Mouse (Mus musculus): Measurements from ENCODE around the gene 4930535I16Rik. TPM values are rescaled to one million over a fixed set of nuclear protein-coding genes. Genes with fewer than 3 reads are reported as not detected.

Gene 4930535I16Rik
- polyA plus RNA-seq (2014; fragmentation: Nextera tagmentation; extraction: Ambion mirVana) = not detected in 2 replicates

DNA sequence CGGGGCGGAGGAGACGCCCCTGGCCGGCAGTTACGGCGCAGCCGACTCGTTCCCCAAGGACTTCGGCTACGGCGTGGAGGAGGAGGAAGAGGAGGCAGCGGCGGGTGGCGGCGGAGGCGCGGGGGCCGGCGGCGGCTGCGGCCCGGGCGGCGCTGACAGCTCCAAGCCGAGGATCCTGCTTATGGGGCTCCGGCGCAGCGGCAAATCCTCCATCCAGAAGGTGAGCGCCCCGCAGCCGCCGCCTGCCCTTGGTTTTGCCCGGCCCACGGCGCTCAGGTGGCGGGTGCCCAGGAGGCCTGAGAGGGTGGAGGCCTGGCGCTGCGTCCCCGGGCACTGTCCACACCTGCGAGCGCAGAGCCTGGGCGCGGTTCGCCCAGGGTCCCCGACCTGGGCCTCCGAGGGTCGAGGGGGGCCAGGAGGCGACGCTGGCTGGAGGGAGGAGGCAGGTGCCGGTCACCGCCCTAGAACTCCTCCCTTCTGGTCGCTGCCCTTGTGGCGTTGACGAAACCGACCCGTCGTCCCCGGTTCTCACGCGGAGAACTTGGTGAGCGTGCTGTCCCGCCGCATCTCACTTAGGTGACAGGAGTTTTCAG lies at the start of gene 4930535I16Rik:
Gene 4930535I16Rik (minus strand): TSS at position 475 of the 593 bp plus-strand sequence.
- Histone ChIP-seq H3K27me3 (ENCODE audit: insufficient read depth, low read length) (no peaks in the 10 kb centered on the region), H3K9ac (peak within 1 kb of the TSS; percentile 90), H3K4me3 (ENCODE audit: low read depth, low read length) (peak within 1 kb of the TSS; percentile 98), H3K27ac (ENCODE audit: low read depth) (peak within 1 kb of the TSS; percentile 80), H3K4me1 (ENCODE audit: insufficient read depth) (peaks cover 7% of the 10 kb centered on the region; the same call in 1 of the 2 replicates), H3K9me3 (ENCODE audit: low read depth, low read length) (no peaks in the 10 kb centered on the region), H3K36me3 (ENCODE audit: insufficient read depth) (peaks cover 27% of the 10 kb centered on the region), H3K4me2 (peak within 1 kb of the TSS; percentile 86)
- TF ChIP-seq CTCF (IDR thresholded peaks at IDR 0.05; ENCODE audit: low read depth) = no peak
- WGBS = under 1% methylated on average over 50 of the region's 63 CpGs
- peak; percentile 36 for DNase-seq
- ATAC-seq (ENCODE audit: insufficient read depth) = peak; percentile 62

- no peaks in the 10 kb centered on the region for H3K4me1 ChIP-seq (ENCODE audit: insufficient read depth)
- no peak overlapping the region for H3K4me3 ChIP-seq (ENCODE audit: low read depth, low read length)
- H3K9me3 ChIP-seq (ENCODE audit: low read depth, low read length) = no peaks in the 10 kb centered on the region
- no peak for DNase-seq
- ATAC-seq (ENCODE audit: insufficient read depth) = no peak
- no peak overlapping the region for H3K9ac ChIP-seq
- WGBS = 56% methylated on average over 9 of the region's 9 CpGs
- H3K27me3 ChIP-seq (ENCODE audit: insufficient read depth, low read length) = no peaks in the 10 kb centered on the region
- TF ChIP-seq CTCF (IDR thresholded peaks at IDR 0.05; ENCODE audit: low read depth) = no peak
- no peaks in the 10 kb centered on the region for H3K36me3 ChIP-seq (ENCODE audit: insufficient read depth)
- H3K27ac ChIP-seq (ENCODE audit: low read depth) = no peak overlapping the region
- no peak overlapping the region for H3K4me2 ChIP-seq
Measured at GRCm38 (mm10) chr4:123962721-123963120, 44.9 kb upstream of the 4930535I16Rik start.

- no peak overlapping the region for H3K4me2 ChIP-seq
- WGBS = 36% methylated on average over 4 of the region's 4 CpGs
- H3K4me3 ChIP-seq (ENCODE audit: low read depth, low read length) = no peak overlapping the region
- peaks cover 8% of the 10 kb centered on the region for H3K27me3 ChIP-seq (ENCODE audit: insufficient read depth, low read length)
- no peak for ATAC-seq (ENCODE audit: insufficient read depth)
- no peak overlapping the region for H3K9ac ChIP-seq
- no peaks in the 10 kb centered on the region for H3K36me3 ChIP-seq (ENCODE audit: insufficient read depth)
- H3K4me1 ChIP-seq (ENCODE audit: insufficient read depth) = no peaks in the 10 kb centered on the region
- no peaks in the 10 kb centered on the region for H3K9me3 ChIP-seq (ENCODE audit: low read depth, low read length)
- no peak overlapping the region for H3K27ac ChIP-seq (ENCODE audit: low read depth)
- DNase-seq = peak; percentile 46
- no peak for TF ChIP-seq CTCF (IDR thresholded peaks at IDR 0.05; ENCODE audit: low read depth)
Measured at GRCm38 (mm10) chr4:123960955-123961354, 43.1 kb upstream of the 4930535I16Rik start.

- H3K4me2 ChIP-seq = no peak overlapping the region
- no peaks in the 10 kb centered on the region for H3K4me1 ChIP-seq (ENCODE audit: insufficient read depth)
- 62% methylated on average over 4 of the region's 4 CpGs for WGBS
- H3K27me3 ChIP-seq (ENCODE audit: insufficient read depth, low read length) = peaks cover 11% of the 10 kb centered on the region
- no peak for TF ChIP-seq CTCF (IDR thresholded peaks at IDR 0.05; ENCODE audit: low read depth)
- H3K36me3 ChIP-seq (ENCODE audit: insufficient read depth) = no peaks in the 10 kb centered on the region
- ATAC-seq (ENCODE audit: insufficient read depth) (no peak), DNase-seq (no peak)
- no peaks in the 10 kb centered on the region for H3K9me3 ChIP-seq (ENCODE audit: low read depth, low read length)
- no peak overlapping the region for H3K4me3 ChIP-seq (ENCODE audit: low read depth, low read length)
- H3K27ac ChIP-seq (ENCODE audit: low read depth) = no peak overlapping the region
- no peak overlapping the region for H3K9ac ChIP-seq
Measured at GRCm38 (mm10) chr4:123957891-123958290, 40.1 kb upstream of the 4930535I16Rik start.

DNA sequence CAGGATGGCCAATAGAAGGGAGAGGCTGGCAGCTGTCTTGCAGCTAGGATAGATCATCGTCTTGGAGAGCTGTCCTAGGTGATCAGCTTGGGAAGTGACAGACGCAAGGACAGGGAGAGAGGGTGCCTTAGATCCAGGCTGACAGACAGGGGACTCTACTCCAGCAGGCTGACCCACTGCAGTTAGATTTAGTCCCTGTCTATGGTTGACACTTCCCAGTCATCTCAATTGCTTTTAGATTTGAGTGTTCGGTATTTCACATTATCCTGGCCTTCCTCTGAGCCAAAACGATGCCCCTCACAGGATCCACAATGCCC lies 39.6 kb upstream of the 4930535I16Rik start:
- no peaks in the 10 kb centered on the region for H3K36me3 ChIP-seq (ENCODE audit: insufficient read depth)
- H3K4me3 ChIP-seq (ENCODE audit: low read depth, low read length) = no peak overlapping the region
- 60% methylated on average over 4 of the region's 4 CpGs for WGBS
- H3K9ac ChIP-seq = no peak overlapping the region
- no peak for DNase-seq
- peak overlapping the region; percentile 49 for H3K4me2 ChIP-seq
- H3K4me1 ChIP-seq (ENCODE audit: insufficient read depth) = no peaks in the 10 kb centered on the region
- no peaks in the 10 kb centered on the region for H3K9me3 ChIP-seq (ENCODE audit: low read depth, low read length)
- H3K27me3 ChIP-seq (ENCODE audit: insufficient read depth, low read length) = peaks cover 11% of the 10 kb centered on the region
- TF ChIP-seq CTCF (IDR thresholded peaks at IDR 0.05; ENCODE audit: low read depth) = no peak
- H3K27ac ChIP-seq (ENCODE audit: low read depth) = no peak overlapping the region
- ATAC-seq (ENCODE audit: insufficient read depth) = no peak; the same call in 1 of the 2 replicates

- peak overlapping the region; percentile 32 for H3K9ac ChIP-seq
- TF ChIP-seq CTCF (IDR thresholded peaks at IDR 0.05; ENCODE audit: low read depth) = peak; percentile 87
- no peaks in the 10 kb centered on the region for H3K9me3 ChIP-seq (ENCODE audit: low read depth, low read length)
- H3K27ac ChIP-seq (ENCODE audit: low read depth) = no peak overlapping the region
- H3K4me2 ChIP-seq = peak overlapping the region; percentile 49
- peaks cover 11% of the 10 kb centered on the region for H3K27me3 ChIP-seq (ENCODE audit: insufficient read depth, low read length)
- H3K4me1 ChIP-seq (ENCODE audit: insufficient read depth) = no peaks in the 10 kb centered on the region
- ATAC-seq (ENCODE audit: insufficient read depth) (peak; percentile 91), DNase-seq (peak; percentile 93)
- no peaks in the 10 kb centered on the region for H3K36me3 ChIP-seq (ENCODE audit: insufficient read depth)
- WGBS = 4% methylated on average over 31 of the region's 31 CpGs
- H3K4me3 ChIP-seq (ENCODE audit: low read depth, low read length) = peak overlapping the region; percentile 14; the same call in 1 of the 2 replicates
Measured at GRCm38 (mm10) chr4:123956703-123957491, 39.1 kb upstream of the 4930535I16Rik start.

- Histone ChIP-seq H3K27me3 (ENCODE audit: insufficient read depth, low read length) (peaks cover 8% of the 10 kb centered on the region), H3K4me3 (ENCODE audit: low read depth, low read length) (no peak overlapping the region), H3K27ac (ENCODE audit: low read depth) (no peak overlapping the region), H3K9ac (no peak overlapping the region), H3K9me3 (ENCODE audit: low read depth, low read length) (no peaks in the 10 kb centered on the region), H3K4me1 (ENCODE audit: insufficient read depth) (no peaks in the 10 kb centered on the region), H3K36me3 (ENCODE audit: insufficient read depth) (no peaks in the 10 kb centered on the region), H3K4me2 (no peak overlapping the region)
- ATAC-seq (ENCODE audit: insufficient read depth) (no peak), DNase-seq (no peak)
- TF ChIP-seq CTCF (IDR thresholded peaks at IDR 0.05; ENCODE audit: low read depth) = no peak
- WGBS = 39% methylated on average over 8 of the region's 8 CpGs
Measured at GRCm38 (mm10) chr4:123952059-123952458, 34.2 kb upstream of the 4930535I16Rik start.

All from lung, embryonic 14.5 days (tissue).